Mouse (Mus musculus) small intestine, adult 2 months (tissue): ENCODE data around the gene Gm43191. TPM values are rescaled to one million over a fixed set of nuclear protein-coding genes. Genes with fewer than 3 reads are reported as not detected.

Experiments
- H3K27ac ChIP-seq: fragments of 200-500 bp; 2 replicates; pipeline ENCODE4 v1.5.1; 2012; ENCODE audit warnings: low read depth, low read length, control low read depth, inconsistent platforms; ENCODE audit not compliant: insufficient read depth
- H3K27me3 ChIP-seq: fragments of 200-500 bp; 2 replicates; pipeline ENCODE4 v1.6.1; 2012; ENCODE audit warnings: mild to moderate bottlenecking, moderate library complexity, low read length, inconsistent platforms; ENCODE audit not compliant: control insufficient read depth, insufficient read depth
- H3K36me3 ChIP-seq: fragments of 200-500 bp; 2 replicates; pipeline ENCODE4 v1.6.1; 2012; ENCODE audit warnings: mild to moderate bottlenecking, low read length, control low read depth, inconsistent platforms; ENCODE audit not compliant: control insufficient read depth, insufficient read depth
- H3K4me1 ChIP-seq: fragments of 200-500 bp; 2 replicates; pipeline ENCODE4 v1.6.1; 2012; ENCODE audit warnings: low read length, inconsistent platforms, mixed read lengths; ENCODE audit not compliant: control insufficient read depth, insufficient read depth, insufficient read length
- H3K4me3 ChIP-seq: fragments of 200-500 bp; 2 replicates; pipeline ENCODE4 v1.5.1; 2012; ENCODE audit warnings: low read depth, mild to moderate bottlenecking, control low read depth, inconsistent platforms, low read length, moderate library complexity
- CTCF ChIP-seq: fragments of 200-500 bp; IDR thresholded peaks from 2 replicates; pipeline ENCODE4 v1.5.1; 2012; ENCODE audit warnings: low read depth, mild to moderate bottlenecking, control low read depth, inconsistent platforms, low read length, moderate library complexity, mixed read lengths; ENCODE audit not compliant: insufficient replicate concordance, insufficient read length; ENCODE audit errors: extremely low read depth
- POLR2A ChIP-seq: fragments of 200-500 bp; IDR thresholded peaks from 2 replicates; pipeline ENCODE4 v1.6.1; 2012; ENCODE audit warnings: low read depth, mild to moderate bottlenecking, control low read depth, inconsistent platforms, low read length, moderate library complexity
- WGBS: fragments of 180-500 bp; shearing (Covaris S2); methylation state at CpG from one replicate; pipeline ENCODE4 v1.1.7; 2018; 5-methylcytosine and 5-hydroxymethylcytosine counted together
- polyA plus RNA-seq: library from polyadenylated mRNA; depleted of rRNA; stranded (reverse); fragments of >200 nt; gene quantifications from 2 replicates; pipeline ENCODE4 v1.2.3, GENCODE M21; 2012

The Gm43191 gene
- polyA plus RNA-seq, 1 experiment, result not detected

GRCm38 (mm10) chr3:116652033-116652446, 29.0 kb downstream of the Gm43191 start:
- Histone ChIP-seq H3K36me3 (peaks cover 13% of the 10 kb centered on the region), H3K27ac (no peak overlapping the region), H3K4me1 (no peaks in the 10 kb centered on the region), H3K27me3 (no peaks in the 10 kb centered on the region), H3K4me3 (no peak overlapping the region)
- TF ChIP-seq CTCF (no peak), POLR2A (no peak)
- 47% methylated on average over 3 of the region's 3 CpGs for WGBS

- no peaks in the 10 kb centered on the region for H3K27me3 ChIP-seq
- TF ChIP-seq POLR2A (no peak), CTCF (no peak)
- peaks cover 18% of the 10 kb centered on the region for H3K36me3 ChIP-seq
- no peak overlapping the region for H3K4me3 ChIP-seq
- 93% methylated on average over 9 of the region's 9 CpGs for WGBS
- H3K27ac ChIP-seq, result no peak overlapping the region
- H3K4me1 ChIP-seq, result no peaks in the 10 kb centered on the region
These were observed 30.4 kb downstream of the Gm43191 start for GRCm38 (mm10) chr3:116650698-116651097.

- H3K4me1 ChIP-seq, result no peaks in the 10 kb centered on the region
- H3K4me3 ChIP-seq, result no peak overlapping the region
- no peaks in the 10 kb centered on the region for H3K27me3 ChIP-seq
- no peak for TF ChIP-seq CTCF
- no peak for TF ChIP-seq POLR2A
- H3K27ac ChIP-seq, result no peak overlapping the region
- WGBS, result 92% methylated on average over 7 of the region's 7 CpGs
- peaks cover 27% of the 10 kb centered on the region for H3K36me3 ChIP-seq
These were observed 32.3 kb downstream of the Gm43191 start for GRCm38 (mm10) chr3:116648805-116649204.

- peaks cover 38% of the 10 kb centered on the region for H3K36me3 ChIP-seq
- no peak for TF ChIP-seq CTCF
- no peak for TF ChIP-seq POLR2A
- 98% methylated on average over 1 of the region's 1 CpGs for WGBS
- H3K27me3 ChIP-seq, result no peaks in the 10 kb centered on the region
- no peaks in the 10 kb centered on the region for H3K4me1 ChIP-seq
- no peak overlapping the region for H3K27ac ChIP-seq
- no peak overlapping the region for H3K4me3 ChIP-seq
These were observed 34.7 kb downstream of the Gm43191 start for GRCm38 (mm10) chr3:116646387-116646786.

- WGBS, result 77% methylated on average over 2 of the region's 2 CpGs
- Histone ChIP-seq H3K36me3 (peaks cover 48% of the 10 kb centered on the region), H3K4me1 (peaks cover 4% of the 10 kb centered on the region; the same call in 1 of the 2 replicates)
These were observed 38.7 kb downstream of the Gm43191 start for GRCm38 (mm10) chr3:116642373-116642772.

GRCm38 (mm10) chr3:116641811-116642371, 39.2 kb downstream of the Gm43191 start:
- H3K27ac ChIP-seq, result no peak overlapping the region
- no peaks in the 10 kb centered on the region for H3K27me3 ChIP-seq
- no peak for TF ChIP-seq POLR2A
- TF ChIP-seq CTCF, result no peak
- peaks cover 4% of the 10 kb centered on the region; the same call in 1 of the 2 replicates for H3K4me1 ChIP-seq
- H3K36me3 ChIP-seq, result peaks cover 46% of the 10 kb centered on the region
- WGBS, result 94% methylated on average over 6 of the region's 6 CpGs
- no peak overlapping the region for H3K4me3 ChIP-seq

More at GRCm38 (mm10) chr3:116642373-116642772, 38.7 kb downstream of the Gm43191 start:
- TF ChIP-seq CTCF (no peak), POLR2A (no peak)
- Histone ChIP-seq H3K4me3 (no peak overlapping the region), H3K27ac (no peak overlapping the region), H3K27me3 (no peaks in the 10 kb centered on the region)

- H3K36me3 ChIP-seq, result peaks cover 49% of the 10 kb centered on the region
- H3K27ac ChIP-seq, result no peak overlapping the region
- 70% methylated on average over 1 of the region's 1 CpGs for WGBS
- TF ChIP-seq POLR2A (no peak), CTCF (no peak)
- H3K4me3 ChIP-seq, result no peak overlapping the region
- no peaks in the 10 kb centered on the region for H3K27me3 ChIP-seq
- peaks cover 4% of the 10 kb centered on the region; the same call in 1 of the 2 replicates for H3K4me1 ChIP-seq
These were observed 41.0 kb downstream of the Gm43191 start for GRCm38 (mm10) chr3:116640024-116640423.
